Mouse (Mus musculus): Measurements from ENCODE around the gene Brd3.

DNA sequence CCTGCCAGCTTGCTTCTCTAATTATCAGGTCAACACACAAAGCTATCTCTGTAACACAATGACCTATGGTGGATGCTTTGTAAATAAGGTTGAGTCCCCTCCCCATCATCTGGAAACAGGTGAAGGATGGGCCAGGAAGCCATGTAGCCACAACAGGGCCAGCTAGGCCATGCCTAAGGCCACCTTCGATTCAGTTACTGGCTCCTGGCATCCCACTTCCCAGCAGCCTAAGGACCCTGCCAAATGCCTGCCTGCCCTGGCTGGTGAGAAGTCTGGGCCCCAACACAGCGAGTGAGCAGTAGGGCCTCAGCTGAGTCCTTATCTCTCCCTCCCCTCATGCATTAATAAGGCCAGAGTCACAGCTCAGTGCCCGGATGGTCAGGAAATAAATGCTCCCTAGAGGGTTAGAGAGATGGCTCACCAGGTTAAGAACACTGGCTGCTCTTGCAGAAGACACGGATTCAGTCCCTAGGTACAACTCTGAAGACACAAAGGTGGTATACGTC lies 89.8 kb downstream of the Brd3 start:
- TF ChIP-seq CTCF (IDR thresholded peaks at IDR 0.05; ENCODE audit: extremely low read depth, insufficient read length, insufficient replicate concordance, low read depth, low read length) (no peak), POLR2A (IDR thresholded peaks at IDR 0.05; ENCODE audit: low read depth, low read length) (no peak)
